Mouse (Mus musculus) limb, embryonic 10.5 days (tissue): ENCODE data around the gene Ace2. TPM values are rescaled to one million over a fixed set of nuclear protein-coding genes. Genes with fewer than 3 reads are reported as not detected.

Experiments
- DNase-seq: peaks from one replicate; pipeline ENCODE4 v3.0.0-alpha.2; 2017; ENCODE audit warnings: low spot score
- H3K27ac ChIP-seq: fragments of 300-500 bp; sonication (generic); 2 replicates; pipeline ENCODE4 v1.5.1; 2016; ENCODE audit warnings: mild to moderate bottlenecking
- H3K27me3 ChIP-seq: fragments of 300-500 bp; sonication (generic); 2 replicates; pipeline ENCODE4 v1.6.1; 2016; ENCODE audit warnings: low read depth, mild to moderate bottlenecking; ENCODE audit not compliant: poor library complexity, severe bottlenecking
- H3K36me3 ChIP-seq: fragments of 300-500 bp; sonication (generic); 2 replicates; pipeline ENCODE4 v1.6.1; 2016; ENCODE audit warnings: mild to moderate bottlenecking, moderate library complexity
- H3K4me1 ChIP-seq: fragments of 300-500 bp; sonication (generic); 2 replicates; pipeline ENCODE4 v1.6.1; 2016
- H3K4me3 ChIP-seq: fragments of 300-500 bp; sonication (generic); 2 replicates; pipeline ENCODE4 v1.5.1; 2016; ENCODE audit warnings: mild to moderate bottlenecking, moderate library complexity
- H3K9me3 ChIP-seq: fragments of 300-500 bp; sonication (generic); replicated peaks from 2 replicates; pipeline ENCODE4 v1.6.1; 2016; ENCODE audit warnings: mild to moderate bottlenecking
- WGBS: fragments of 180-500 bp; shearing (Covaris S2); methylation state at CpG from one replicate; pipeline ENCODE4 v1.1.7; 2016; 5-methylcytosine and 5-hydroxymethylcytosine counted together
- polyA plus RNA-seq: library from polyadenylated mRNA; unstranded; fragments of >200 nt; fragmentation: Nextera tagmentation; extraction: Ambion mirVana; gene quantifications from 2 replicates; pipeline ENCODE4 v1.2.1, GENCODE M21; 2016

Ace2 gene
- polyA plus RNA-seq, 1 experiment from 2014 or later, result 0.14 TPM

DNA sequence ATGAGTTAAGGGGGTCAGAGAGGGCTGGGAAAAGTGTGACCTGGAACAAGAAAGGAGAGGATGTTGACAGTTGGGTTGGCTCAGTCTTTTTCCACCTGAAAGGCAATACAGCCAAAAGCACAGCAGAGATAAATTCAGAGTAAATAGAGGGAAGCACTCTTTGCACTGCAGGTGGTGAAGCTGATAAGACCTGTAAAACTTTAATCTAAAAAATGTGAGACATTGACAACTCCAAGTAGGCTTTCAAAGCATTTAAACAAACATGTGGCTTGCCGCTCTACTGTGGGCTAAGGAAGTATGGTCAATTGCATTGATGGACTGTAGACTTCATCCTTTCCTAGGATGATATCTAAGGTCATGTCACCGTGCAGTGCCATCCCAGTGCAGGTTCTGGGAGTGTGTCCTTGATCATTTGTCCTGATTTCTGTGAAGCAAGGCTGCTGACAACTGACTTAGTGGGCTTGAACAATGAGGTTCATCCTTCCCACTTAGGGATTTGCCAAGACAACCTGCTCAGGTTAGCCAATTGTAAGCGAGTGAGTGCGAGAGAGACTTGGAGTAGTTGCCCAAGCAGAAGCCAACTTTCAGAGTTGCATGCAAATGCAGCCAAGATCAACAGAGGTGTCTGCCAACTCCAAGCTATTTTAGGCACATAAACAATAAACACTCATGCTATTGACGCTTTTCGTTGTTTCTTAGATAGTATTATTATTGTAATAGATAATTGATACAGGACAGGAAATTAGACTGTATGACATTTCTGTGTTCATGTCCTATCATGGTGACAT, 6.5 kb downstream of the Ace2 start:
- Histone ChIP-seq H3K27me3 (peaks cover 89% of the 10 kb centered on the region), H3K36me3 (no peaks in the 10 kb centered on the region), H3K4me3 (no peak overlapping the region), H3K9me3 (no peaks in the 10 kb centered on the region), H3K27ac (no peak overlapping the region), H3K4me1 (no peaks in the 10 kb centered on the region)
- 91% methylated on average over 6 of the region's 6 CpGs for WGBS
- DNase-seq, result no peak

DNA sequence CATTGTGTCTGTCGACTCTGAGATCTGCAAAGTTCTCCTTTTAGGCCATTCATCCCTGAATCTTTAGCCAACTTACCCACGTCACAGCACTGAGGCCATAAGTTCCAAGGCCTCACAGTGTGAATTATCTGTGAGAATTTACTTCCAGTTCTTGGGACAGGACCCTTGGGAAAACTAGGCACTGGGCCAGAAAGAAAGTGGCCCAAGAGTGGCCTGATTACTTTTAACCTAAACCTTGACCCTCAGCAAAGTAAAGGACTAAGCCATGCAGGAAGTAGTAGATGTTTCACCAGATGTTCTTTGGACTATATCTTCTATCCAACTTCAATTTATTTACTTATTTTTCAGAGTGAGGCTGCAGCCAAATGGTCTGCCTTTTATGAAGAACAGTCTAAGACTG, 13.6 kb downstream of the Ace2 start:
- no peak for DNase-seq
- 60% methylated on average over 2 of the region's 2 CpGs for WGBS
- Histone ChIP-seq H3K4me3 (no peak overlapping the region), H3K4me1 (no peaks in the 10 kb centered on the region), H3K9me3 (no peaks in the 10 kb centered on the region), H3K36me3 (no peaks in the 10 kb centered on the region), H3K27me3 (peaks cover 91% of the 10 kb centered on the region), H3K27ac (no peak overlapping the region)

DNA sequence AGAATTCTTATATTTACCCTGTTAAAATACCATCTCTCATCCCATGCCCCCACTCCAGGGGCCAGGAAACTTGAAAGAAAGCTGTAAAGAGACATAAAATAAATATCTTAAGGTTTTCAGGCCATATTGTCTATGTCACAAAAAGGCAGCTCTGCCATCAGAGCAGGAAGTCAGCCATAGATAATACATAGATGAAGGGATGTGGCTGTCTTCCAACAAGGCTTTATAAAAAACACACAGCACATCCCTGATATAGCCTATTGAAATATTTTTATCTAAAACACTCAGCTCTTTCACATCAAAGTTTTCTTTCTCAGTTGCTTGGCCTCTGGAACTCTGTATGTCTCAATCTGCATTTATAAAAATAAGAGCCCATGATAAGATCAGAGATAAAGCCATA, 14.5 kb downstream of the Ace2 start:
- Histone ChIP-seq H3K27me3 (peaks cover 89% of the 10 kb centered on the region), H3K27ac (no peak overlapping the region)
- no peak for DNase-seq

DNA sequence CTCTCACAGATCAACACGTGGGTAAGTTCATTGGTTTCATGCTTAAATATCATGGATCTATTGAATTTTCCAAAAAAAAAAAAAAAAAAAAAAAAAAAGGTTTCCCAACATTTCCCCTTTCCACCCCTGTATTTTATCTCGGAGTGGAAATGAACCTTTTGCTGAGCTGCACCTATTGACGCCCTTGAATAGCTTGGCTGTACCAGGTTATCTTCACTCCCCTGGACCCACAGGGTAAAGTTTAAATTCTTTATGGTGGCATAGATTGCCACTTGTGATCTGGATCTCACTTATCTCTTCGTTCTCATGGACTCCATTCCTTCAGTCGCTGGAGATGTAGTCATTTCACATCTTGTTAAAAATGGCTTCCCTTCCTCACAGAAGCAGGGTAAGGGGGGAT, 15.5 kb downstream of the Ace2 start:
- no peak overlapping the region for H3K4me3 ChIP-seq
- no peaks in the 10 kb centered on the region for H3K4me1 ChIP-seq
- no peak for DNase-seq
- no peaks in the 10 kb centered on the region for H3K36me3 ChIP-seq
- H3K9me3 ChIP-seq, result no peaks in the 10 kb centered on the region
- no peak overlapping the region for H3K27ac ChIP-seq
- WGBS, result 80% methylated on average over 5 of the region's 5 CpGs
- H3K27me3 ChIP-seq, result peaks cover 88% of the 10 kb centered on the region

More for the DNA sequence above, 14.5 kb downstream of the Ace2 start:
- no peaks in the 10 kb centered on the region for H3K9me3 ChIP-seq
- H3K4me1 ChIP-seq, result no peaks in the 10 kb centered on the region
- H3K4me3 ChIP-seq, result no peak overlapping the region
- no peaks in the 10 kb centered on the region for H3K36me3 ChIP-seq

DNA sequence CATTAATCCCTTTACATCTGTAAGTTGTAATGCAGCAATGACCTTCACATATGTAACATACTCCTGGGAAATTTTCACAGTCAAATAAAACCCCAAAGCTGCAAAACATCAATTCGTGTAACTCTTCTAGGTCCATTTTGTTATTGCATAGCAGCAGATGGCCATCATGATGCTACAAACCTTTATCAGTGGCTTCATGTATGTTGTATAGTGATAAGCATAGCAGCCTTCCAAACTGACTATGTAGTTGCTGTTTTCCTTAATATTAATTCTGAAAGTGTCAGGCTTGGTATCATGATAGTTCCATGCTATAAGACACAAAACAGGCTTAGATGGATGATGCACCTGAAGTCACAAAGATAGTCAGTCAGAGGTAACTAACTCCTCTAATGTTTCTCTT, 25.5 kb downstream of the Ace2 start:
- H3K4me3 ChIP-seq, result no peak overlapping the region
- H3K36me3 ChIP-seq, result no peaks in the 10 kb centered on the region
- no peaks in the 10 kb centered on the region for H3K4me1 ChIP-seq
- peaks cover 82% of the 10 kb centered on the region for H3K27me3 ChIP-seq
- no peaks in the 10 kb centered on the region for H3K9me3 ChIP-seq
- DNase-seq, result no peak
- no peak overlapping the region for H3K27ac ChIP-seq
- 88% methylated on average over 1 of the region's 1 CpGs for WGBS

DNA sequence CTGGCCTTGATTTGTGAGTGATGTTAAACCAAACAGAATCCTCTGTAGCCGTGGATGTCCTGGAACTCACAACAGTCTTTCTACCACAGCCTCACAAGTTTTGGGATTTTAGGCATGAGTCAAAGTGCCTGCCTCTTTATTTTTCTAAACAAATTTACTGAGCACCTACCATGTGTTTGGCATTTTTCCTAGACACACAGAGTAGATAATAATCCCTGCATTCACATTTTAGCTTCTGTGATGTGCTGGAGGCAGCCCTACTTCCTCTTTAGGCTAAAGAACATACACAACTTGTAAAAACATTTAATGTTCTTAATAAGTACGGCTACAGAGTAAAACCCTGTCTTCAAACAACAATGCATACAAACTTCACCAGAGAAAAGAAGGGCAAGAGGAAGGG, 31.9 kb downstream of the Ace2 start:
- Histone ChIP-seq H3K9me3 (no peaks in the 10 kb centered on the region), H3K4me1 (no peaks in the 10 kb centered on the region), H3K27me3 (peaks cover 86% of the 10 kb centered on the region), H3K4me3 (no peak overlapping the region), H3K27ac (no peak overlapping the region), H3K36me3 (no peaks in the 10 kb centered on the region)
- no peak for DNase-seq
- WGBS, result 76% methylated on average over 2 of the region's 2 CpGs

- Histone ChIP-seq H3K4me3 (no peak overlapping the region), H3K36me3 (no peaks in the 10 kb centered on the region), H3K9me3 (no peaks in the 10 kb centered on the region), H3K27me3 (peaks cover 99% of the 10 kb centered on the region), H3K27ac (no peak overlapping the region), H3K4me1 (no peaks in the 10 kb centered on the region)
- no peak for DNase-seq
- 89% methylated on average over 4 of the region's 4 CpGs for WGBS
These were observed 34.7 kb downstream of the Ace2 start for GRCm38 (mm10) chrX:164173880-164174279.

DNA sequence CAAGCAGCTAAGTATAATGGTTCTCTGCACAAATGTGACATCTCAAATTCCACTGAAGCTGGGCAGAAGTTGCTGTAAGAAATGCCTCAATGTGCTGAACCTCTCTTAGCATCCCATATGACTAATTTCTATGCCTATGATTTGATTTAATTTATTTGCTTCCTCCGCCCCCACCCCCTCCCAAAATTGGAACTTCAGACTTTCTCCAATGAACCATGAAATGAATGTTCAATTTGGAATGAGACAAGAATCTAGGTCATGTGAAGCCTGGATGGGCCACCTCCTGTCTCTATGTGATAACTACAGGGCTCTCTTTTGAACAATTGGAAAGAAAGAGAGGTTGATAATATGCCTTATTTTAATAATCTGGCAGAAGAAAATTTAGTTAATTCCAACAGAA, 36.2 kb downstream of the Ace2 start:
- DNase-seq, result no peak
- Histone ChIP-seq H3K9me3 (no peaks in the 10 kb centered on the region), H3K27me3 (peaks cover 97% of the 10 kb centered on the region), H3K4me1 (no peaks in the 10 kb centered on the region), H3K27ac (no peak overlapping the region), H3K4me3 (no peak overlapping the region), H3K36me3 (no peaks in the 10 kb centered on the region)
- WGBS, result 80% methylated on average over 1 of the region's 1 CpGs

DNA sequence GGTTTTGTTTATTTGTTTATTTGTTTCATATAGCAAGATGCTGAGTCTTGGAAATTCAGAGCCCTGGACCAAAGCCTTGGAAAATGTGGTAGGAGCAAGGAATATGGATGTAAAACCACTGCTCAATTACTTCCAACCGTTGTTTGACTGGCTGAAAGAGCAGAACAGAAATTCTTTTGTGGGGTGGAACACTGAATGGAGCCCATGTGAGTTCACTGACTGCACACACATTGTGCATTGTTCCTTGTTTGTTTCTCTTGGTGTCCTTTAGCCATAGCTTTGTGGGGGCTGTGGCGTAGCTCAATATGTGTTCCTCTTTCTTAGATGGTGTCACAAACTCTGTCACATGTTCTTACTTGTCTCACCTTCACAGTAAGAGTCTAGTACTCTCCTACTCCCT, 36.6 kb downstream of the Ace2 start:
- 83% methylated on average over 2 of the region's 2 CpGs for WGBS
- peaks cover 94% of the 10 kb centered on the region for H3K27me3 ChIP-seq

GRCm38 (mm10) chrX:164178856-164179255, 39.7 kb downstream of the Ace2 start:
- Histone ChIP-seq H3K27ac (no peak overlapping the region), H3K4me3 (no peak overlapping the region), H3K27me3 (peaks cover 94% of the 10 kb centered on the region), H3K36me3 (no peaks in the 10 kb centered on the region), H3K9me3 (no peaks in the 10 kb centered on the region), H3K4me1 (no peaks in the 10 kb centered on the region)
- no peak for DNase-seq
- WGBS, result 90% methylated on average over 2 of the region's 2 CpGs

More for the DNA sequence above, 36.6 kb downstream of the Ace2 start:
- no peaks in the 10 kb centered on the region for H3K36me3 ChIP-seq
- no peak overlapping the region for H3K27ac ChIP-seq
- H3K4me1 ChIP-seq, result no peaks in the 10 kb centered on the region
- no peak for DNase-seq
- no peaks in the 10 kb centered on the region for H3K9me3 ChIP-seq
- no peak overlapping the region for H3K4me3 ChIP-seq

- Histone ChIP-seq H3K9me3 (no peaks in the 10 kb centered on the region), H3K27me3 (peaks cover 93% of the 10 kb centered on the region), H3K27ac (no peak overlapping the region), H3K4me3 (no peak overlapping the region), H3K36me3 (no peaks in the 10 kb centered on the region), H3K4me1 (no peaks in the 10 kb centered on the region)
- 17% methylated on average over 3 of the region's 3 CpGs for WGBS
- DNase-seq, result peak; percentile 31
These were observed 40.6 kb downstream of the Ace2 start for GRCm38 (mm10) chrX:164179746-164180145.

GRCm38 (mm10) chrX:164183844-164184243, 44.7 kb downstream of the Ace2 start:
- H3K36me3 ChIP-seq, result no peaks in the 10 kb centered on the region
- DNase-seq, result peak; percentile 37
- 32% methylated on average over 3 of the region's 3 CpGs for WGBS
- H3K9me3 ChIP-seq, result no peaks in the 10 kb centered on the region
- no peak overlapping the region for H3K27ac ChIP-seq
- no peak overlapping the region for H3K4me3 ChIP-seq
- peaks cover 88% of the 10 kb centered on the region for H3K27me3 ChIP-seq
- no peaks in the 10 kb centered on the region for H3K4me1 ChIP-seq

- Histone ChIP-seq H3K27me3 (peaks cover 87% of the 10 kb centered on the region), H3K4me1 (no peaks in the 10 kb centered on the region), H3K4me3 (no peak overlapping the region), H3K36me3 (no peaks in the 10 kb centered on the region), H3K27ac (no peak overlapping the region), H3K9me3 (no peaks in the 10 kb centered on the region)
- no peak for DNase-seq
These were observed 50.7 kb downstream of the Ace2 start for GRCm38 (mm10) chrX:164189880-164190279.

DNA sequence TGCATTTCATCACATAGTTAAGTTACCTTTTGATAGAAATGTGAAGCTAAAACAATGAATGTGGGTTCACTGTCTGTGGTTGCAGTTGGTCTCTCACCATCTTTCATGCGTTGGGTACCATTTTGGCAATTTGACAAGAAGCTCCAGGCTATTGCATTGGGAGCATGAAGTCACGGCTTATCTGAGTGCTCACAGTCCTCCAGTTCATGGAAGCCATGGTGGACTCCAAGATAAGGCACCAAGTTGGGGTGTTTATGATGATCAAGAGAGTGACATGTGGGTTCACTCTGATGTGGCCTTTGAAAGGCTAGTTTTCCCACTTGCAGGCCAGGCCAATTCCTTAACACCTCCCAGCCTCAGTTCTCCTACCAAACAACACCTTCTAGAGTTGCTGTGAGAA, 58.5 kb downstream of the Ace2 start:
- no peak overlapping the region for H3K4me3 ChIP-seq
- 92% methylated on average over 2 of the region's 2 CpGs for WGBS
- DNase-seq, result no peak
- H3K36me3 ChIP-seq, result no peaks in the 10 kb centered on the region
- H3K9me3 ChIP-seq, result no peaks in the 10 kb centered on the region
- H3K27ac ChIP-seq, result no peak overlapping the region
- H3K27me3 ChIP-seq, result peaks cover 65% of the 10 kb centered on the region
- no peaks in the 10 kb centered on the region for H3K4me1 ChIP-seq
